ENCODE assay signal across 8 mouse cellular contexts in genomic region chr9:53340969-53341368, GRCm38 (mm10). TPM values are rescaled to one million over a fixed set of nuclear protein-coding genes. Genes with fewer than 3 reads are reported as not detected.
DNase-seq lines count a peak whose midpoint lies in the region; ATAC-seq and TF ChIP-seq lines count a peak whose summit lies in the region.

No protein-coding gene starts in this region.

- no peaks in the 10 kb centered on the region for H3K27me3 ChIP-seq in cerebellum, adult 2 months (ENCODE audit: control insufficient read depth, insufficient read depth, low read length)
- H3K27me3 ChIP-seq in kidney, embryonic 15.5 days = peaks cover 7% of the 10 kb centered on the region; the same call in 1 of the 2 replicates
- no peaks in the 10 kb centered on the region for H3K27me3 ChIP-seq in lung, postnatal 0 days (replicated peaks; ENCODE audit: insufficient read depth, low read length)
- H3K27me3 ChIP-seq in stomach, embryonic 16.5 days (ENCODE audit: control insufficient read depth, insufficient read depth, low read length) = no peaks in the 10 kb centered on the region

- H3K4me3 ChIP-seq in cerebellum, adult 2 months (replicated peaks; ENCODE audit: insufficient read depth, low read depth, low read length) = peak overlapping the region; percentile 96
- peak overlapping the region; percentile 52 for H3K4me3 ChIP-seq in kidney, embryonic 15.5 days (replicated peaks)
- peak overlapping the region; percentile 56 for H3K4me3 ChIP-seq in lung, postnatal 0 days (ENCODE audit: low read depth, low read length)
- H3K4me3 ChIP-seq in stomach, embryonic 16.5 days (replicated peaks; ENCODE audit: low read length) = peak overlapping the region; percentile 55

- peak overlapping the region; percentile 90 for H3K4me2 ChIP-seq in kidney, embryonic 15.5 days
- H3K4me2 ChIP-seq in lung, postnatal 0 days (replicated peaks; ENCODE audit: low read depth, low read length) = peak overlapping the region; percentile 64
- peak overlapping the region; percentile 61 for H3K4me2 ChIP-seq in stomach, embryonic 16.5 days (ENCODE audit: low read depth, low read length)

- TF ChIP-seq EP300 in lung, postnatal 0 days (IDR thresholded peaks at IDR 0.05) = no peak; the same call in 1 of the 2 replicates

- H3K9ac ChIP-seq in kidney, embryonic 15.5 days = peak overlapping the region; percentile 44
- H3K9ac ChIP-seq in lung, postnatal 0 days (replicated peaks; ENCODE audit: low read depth) = peak overlapping the region; percentile 56
- H3K9ac ChIP-seq in stomach, embryonic 16.5 days (ENCODE audit: low read length) = peak overlapping the region; percentile 69

- TF ChIP-seq POLR2A in cerebellum, adult 2 months (IDR thresholded peaks at IDR 0.05; ENCODE audit: borderline replicate concordance, insufficient read depth, low read length) = peak; percentile 66; the same call in 1 of the 2 replicates

- H3K4me1 ChIP-seq in cerebellum, adult 2 months (ENCODE audit: control insufficient read depth, insufficient read depth, low read length) = no peaks in the 10 kb centered on the region
- H3K4me1 ChIP-seq in kidney, embryonic 15.5 days = peaks cover 14% of the 10 kb centered on the region
- H3K4me1 ChIP-seq in lung, postnatal 0 days (ENCODE audit: insufficient read depth, low read depth, low read length) = no peaks in the 10 kb centered on the region
- no peaks in the 10 kb centered on the region for H3K4me1 ChIP-seq in stomach, embryonic 16.5 days (ENCODE audit: control insufficient read depth, insufficient read depth, low read length)

- ATAC-seq in kidney, embryonic 15.5 days (replicated peaks; ENCODE audit: low FRiP score) = peak; percentile 58; the same call in 1 of the 2 replicates
- ATAC-seq in lung, postnatal 0 days = peak; percentile 76
- ATAC-seq in stomach, embryonic 16.5 days (ENCODE audit: insufficient read depth, low FRiP score) = peak; percentile 77

- no peak for TF ChIP-seq CTCF in cerebellum, adult 2 months (IDR thresholded peaks at IDR 0.05; ENCODE audit: borderline replicate concordance, insufficient read depth, low read depth, low read length)
- no peak for TF ChIP-seq CTCF in lung, postnatal 0 days (IDR thresholded peaks at IDR 0.05)

- no peaks in the 10 kb centered on the region for H3K9me3 ChIP-seq in kidney, embryonic 15.5 days (replicated peaks)
- H3K9me3 ChIP-seq in lung, postnatal 0 days (ENCODE audit: low read length) = no peaks in the 10 kb centered on the region
- H3K9me3 ChIP-seq in stomach, embryonic 16.5 days (replicated peaks; ENCODE audit: control insufficient read depth, low read length) = no peaks in the 10 kb centered on the region

- H3K36me3 ChIP-seq in kidney, embryonic 15.5 days = no peaks in the 10 kb centered on the region
- no peaks in the 10 kb centered on the region for H3K36me3 ChIP-seq in lung, postnatal 0 days (ENCODE audit: insufficient read depth, low read length)
- no peaks in the 10 kb centered on the region for H3K36me3 ChIP-seq in stomach, embryonic 16.5 days (ENCODE audit: control insufficient read depth, insufficient read depth, low read length)

- 5% methylated on average over 14 of the region's 14 CpGs for WGBS in cerebellum, adult 2 months
- 1% methylated on average over 14 of the region's 14 CpGs for WGBS in kidney, embryonic 15.5 days
- 3% methylated on average over 14 of the region's 14 CpGs for WGBS in lung, postnatal 0 days
- WGBS in stomach, embryonic 16.5 days = under 1% methylated on average over 14 of the region's 14 CpGs

- H3K27ac ChIP-seq in cerebellum, adult 2 months (ENCODE audit: insufficient read depth, low read length) = peak overlapping the region; percentile 98
- H3K27ac ChIP-seq in kidney, embryonic 15.5 days = no peak overlapping the region
- peak overlapping the region; percentile 91 for H3K27ac ChIP-seq in lung, postnatal 0 days (ENCODE audit: low read length)
- H3K27ac ChIP-seq in stomach, embryonic 16.5 days (ENCODE audit: low read length) = peak overlapping the region; percentile 91

- DNase-seq in ovary, postnatal 10 days (ENCODE audit: low spot score) = peak; percentile 9
- no peak for DNase-seq in ovary, postnatal 14 days (ENCODE audit: low spot score)
- DNase-seq in cerebellum, adult 2 months = peak; percentile 80 to 83
- peak; percentile 42 for DNase-seq in gonadal fat pad, adult 2 months (ENCODE audit: low read depth)
- DNase-seq in lung, postnatal 0 days (ENCODE audit: low spot score) = peak; percentile 76
- no peak for DNase-seq in MN1 (ENCODE audit: low spot score)

RNA-seq across cellular contexts. Expression of gene Exph5, which starts 39.5 kb away (rescaled TPM):
- polyA plus RNA-seq in cerebellum, adult 2 months (2012; rRNA removed) = 25.2 and 32.7 TPM in 2 replicates
- 0.92 and 1.7 TPM in 2 replicates for polyA plus RNA-seq in gonadal fat pad, adult 2 months (2012; rRNA removed)
- 1.9 and 2.2 TPM in 2 replicates for polyA plus RNA-seq in kidney, embryonic 15.5 days (2015; fragmentation: Nextera tagmentation; extraction: Ambion mirVana)
- 7.2 and 8.1 TPM in 2 replicates for polyA plus RNA-seq in lung, postnatal 0 days (2015; fragmentation: Nextera tagmentation; extraction: Ambion mirVana)
- polyA plus RNA-seq in stomach, embryonic 16.5 days (2015; fragmentation: Nextera tagmentation; extraction: Ambion mirVana) = 9.1 and 9.9 TPM in 2 replicates

RNA-seq across cellular contexts. Expression of gene Kdelc2, which starts 42.9 kb away (rescaled TPM):
- polyA plus RNA-seq in cerebellum, adult 2 months (2012; rRNA removed) = 3.0 and 3.5 TPM in 2 replicates
- polyA plus RNA-seq in gonadal fat pad, adult 2 months (2012; rRNA removed) = 5.8 and 8.4 TPM in 2 replicates
- polyA plus RNA-seq in kidney, embryonic 15.5 days (2015; fragmentation: Nextera tagmentation; extraction: Ambion mirVana) = 32.7 and 33.5 TPM in 2 replicates
- polyA plus RNA-seq in lung, postnatal 0 days (2015; fragmentation: Nextera tagmentation; extraction: Ambion mirVana) = 30.2 and 37.3 TPM in 2 replicates
- polyA plus RNA-seq in stomach, embryonic 16.5 days (2015; fragmentation: Nextera tagmentation; extraction: Ambion mirVana) = 33.5 and 33.7 TPM in 2 replicates

Comparison
In these comparisons a context has a peak if more than half of its experiments do, and no peak if none do; other contexts are left out.
1. DNase-seq: peak in ovary, postnatal 10 days (single experiment), cerebellum, adult 2 months (2 of 2), gonadal fat pad, adult 2 months (single experiment) and lung, postnatal 0 days (single experiment); none in ovary, postnatal 14 days (single experiment) and MN1 (single experiment).
2. Peak in every context shown above with its lines, with median percentiles within 50 percentile points of each other: H3K4me3 ChIP-seq, ATAC-seq, H3K4me2 ChIP-seq and H3K9ac ChIP-seq.